Comparison of ENCODE assay signal across 23 mouse cellular contexts in the genomic region with DNA sequence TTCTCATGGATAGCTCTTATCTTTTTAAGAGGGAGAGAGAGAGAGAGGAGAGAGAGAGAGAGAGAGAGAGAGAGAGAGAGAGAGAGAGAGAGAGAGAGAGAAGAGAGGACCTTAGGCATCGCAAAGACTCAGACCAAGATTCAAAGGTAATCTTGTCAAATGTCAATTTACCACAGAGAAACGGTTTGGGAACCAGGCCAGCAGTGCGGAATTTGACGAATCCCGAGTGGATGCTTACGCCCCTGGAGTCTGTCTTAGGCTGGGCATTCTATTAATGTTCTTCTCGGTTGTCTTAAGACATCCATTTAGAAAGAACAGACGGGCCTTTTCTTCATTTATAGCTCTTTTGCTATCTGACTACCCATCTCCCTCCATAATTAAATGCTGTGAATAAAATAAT.
DNase-seq lines count a peak whose midpoint lies in the region; ATAC-seq and TF ChIP-seq lines count a peak whose summit lies in the region.
"Had no signal": no experiment of that assay in that cellular context is flagged by ENCODE, and none has a peak within 500 bp of the region (broad histone marks: within the 10 kb centered on the region; RNA-seq: fewer than 3 reads in every experiment).

No protein-coding gene starts in this region.

- no peaks in the 10 kb centered on the region for H3K9me3 ChIP-seq in hindbrain, postnatal 0 days (ENCODE audit: low read length)
- H3K9me3 ChIP-seq in hindbrain, embryonic 13.5 days = no peaks in the 10 kb centered on the region
- no peaks in the 10 kb centered on the region for H3K9me3 ChIP-seq in lung, embryonic 16.5 days (ENCODE audit: control insufficient read depth, low read length)
- H3K9me3 ChIP-seq: forebrain, embryonic 13.5 days; heart, embryonic 12.5 days; hindbrain, embryonic 10.5 days; intestine, embryonic 15.5 days; limb, embryonic 13.5 days; midbrain, embryonic 12.5 days had no signal

- 48% methylated on average over 8 of the region's 8 CpGs for WGBS in hindbrain, postnatal 0 days
- 60% methylated on average over 8 of the region's 8 CpGs for WGBS in hindbrain, embryonic 13.5 days
- 38% methylated on average over 8 of the region's 8 CpGs for WGBS in lung, embryonic 16.5 days

- ATAC-seq in hindbrain, postnatal 0 days = no peak
- no peak for ATAC-seq in hindbrain, embryonic 13.5 days (ENCODE audit: low FRiP score)
- no peak for ATAC-seq in lung, embryonic 16.5 days (ENCODE audit: low read depth)
- ATAC-seq: forebrain, embryonic 13.5 days; hindbrain, embryonic 16.5 days; intestine, embryonic 15.5 days had no signal

- peak; percentile 35 to 38 for DNase-seq in cerebellum, postnatal 10 days
- no peak for DNase-seq in cerebellum, adult 11 months
- DNase-seq in hindbrain, postnatal 0 days (ENCODE audit: low spot score) = peak; percentile 15
- no peak for DNase-seq in lung, postnatal 14 days
- no peak for DNase-seq in adipocyte (ENCODE audit: low spot score)
- DNase-seq: adrenal gland, postnatal 25 days; cerebellum, adult 18-20 months; gastrocnemius, postnatal 10 days; heart, postnatal 14 days; kidney, postnatal 4 days; lung, postnatal 36 days; right cerebral cortex, postnatal 14 days; thymus, postnatal 4 days had no signal

- H3K9ac ChIP-seq in hindbrain, postnatal 0 days (replicated peaks; ENCODE audit: low read length) = no peak overlapping the region
- H3K9ac ChIP-seq in hindbrain, embryonic 13.5 days = no peak overlapping the region
- H3K9ac ChIP-seq in lung, embryonic 16.5 days (ENCODE audit: low read length) = no peak overlapping the region
- H3K9ac ChIP-seq: forebrain, embryonic 13.5 days; heart, embryonic 12.5 days; intestine, embryonic 15.5 days; limb, embryonic 13.5 days; midbrain, embryonic 12.5 days had no signal

- no peaks in the 10 kb centered on the region for H3K36me3 ChIP-seq in hindbrain, postnatal 0 days (ENCODE audit: insufficient read depth, low read length)
- no peaks in the 10 kb centered on the region for H3K36me3 ChIP-seq in hindbrain, embryonic 13.5 days
- no peaks in the 10 kb centered on the region for H3K36me3 ChIP-seq in lung, embryonic 16.5 days (ENCODE audit: control insufficient read depth, insufficient read depth, low read length)
- H3K36me3 ChIP-seq: heart, embryonic 12.5 days; hindbrain, embryonic 10.5 days; intestine, embryonic 15.5 days; limb, embryonic 13.5 days; midbrain, embryonic 12.5 days had no signal

- TF ChIP-seq CTCF in hindbrain, postnatal 0 days (IDR thresholded peaks at IDR 0.05; ENCODE audit: low read depth) = no peak

- no peaks in the 10 kb centered on the region for H3K4me1 ChIP-seq in hindbrain, postnatal 0 days (ENCODE audit: insufficient read depth, low read length)
- no peaks in the 10 kb centered on the region for H3K4me1 ChIP-seq in hindbrain, embryonic 13.5 days (replicated peaks)
- no peaks in the 10 kb centered on the region for H3K4me1 ChIP-seq in lung, embryonic 16.5 days (replicated peaks; ENCODE audit: control insufficient read depth, insufficient read depth, low read length)
- H3K4me1 ChIP-seq: forebrain, embryonic 13.5 days; hindbrain, embryonic 10.5 days; intestine, embryonic 15.5 days; midbrain, embryonic 12.5 days had no signal

- no peak overlapping the region for H3K27ac ChIP-seq in hindbrain, postnatal 0 days
- no peak overlapping the region for H3K27ac ChIP-seq in hindbrain, embryonic 13.5 days
- no peak overlapping the region for H3K27ac ChIP-seq in lung, embryonic 16.5 days (ENCODE audit: low read length)
- H3K27ac ChIP-seq: forebrain, embryonic 13.5 days; hindbrain, embryonic 10.5 days; intestine, embryonic 15.5 days; limb, embryonic 13.5 days; midbrain, embryonic 12.5 days had no signal

- no peaks in the 10 kb centered on the region for H3K27me3 ChIP-seq in hindbrain, postnatal 0 days (ENCODE audit: insufficient read depth, low read length)
- no peaks in the 10 kb centered on the region for H3K27me3 ChIP-seq in hindbrain, embryonic 13.5 days
- no peaks in the 10 kb centered on the region for H3K27me3 ChIP-seq in lung, embryonic 16.5 days (ENCODE audit: control insufficient read depth, insufficient read depth, low read depth, low read length)
- H3K27me3 ChIP-seq: heart, embryonic 12.5 days; intestine, embryonic 15.5 days; limb, embryonic 13.5 days; midbrain, embryonic 12.5 days had no signal

- H3K4me2 ChIP-seq in hindbrain, postnatal 0 days (ENCODE audit: low read depth, low read length) = no peak overlapping the region
- no peak overlapping the region for H3K4me2 ChIP-seq in hindbrain, embryonic 13.5 days
- peak overlapping the region; percentile 29 for H3K4me2 ChIP-seq in lung, embryonic 16.5 days (ENCODE audit: low read depth, low read length)
- H3K4me2 ChIP-seq: forebrain, embryonic 13.5 days; heart, embryonic 12.5 days; intestine, embryonic 15.5 days; limb, embryonic 13.5 days; liver, embryonic 11.5 days; midbrain, embryonic 12.5 days had no signal

- H3K4me3 ChIP-seq in hindbrain, postnatal 0 days (ENCODE audit: low read length) = no peak overlapping the region
- H3K4me3 ChIP-seq in hindbrain, embryonic 13.5 days = no peak overlapping the region
- H3K4me3 ChIP-seq in lung, embryonic 16.5 days (ENCODE audit: low read length) = no peak overlapping the region
- H3K4me3 ChIP-seq: forebrain, embryonic 13.5 days; heart, embryonic 12.5 days; hindbrain, embryonic 10.5 days; intestine, embryonic 15.5 days; limb, embryonic 13.5 days; midbrain, embryonic 12.5 days had no signal

Comparison
In these comparisons a context has a peak if more than half of its experiments do, and no peak if none do; other contexts are left out.
1. DNase-seq: peak in cerebellum, postnatal 10 days (2 of 2) and hindbrain, postnatal 0 days (single experiment); none in cerebellum, adult 11 months (single experiment), lung, postnatal 14 days (single experiment) and adipocyte (single experiment).